Mouse (Mus musculus): Measurements from ENCODE around the gene Ctsl.
A peak's percentile ranks its signal among the peaks of the same experiment; 100 is the strongest.

Gene Ctsl

DNA sequence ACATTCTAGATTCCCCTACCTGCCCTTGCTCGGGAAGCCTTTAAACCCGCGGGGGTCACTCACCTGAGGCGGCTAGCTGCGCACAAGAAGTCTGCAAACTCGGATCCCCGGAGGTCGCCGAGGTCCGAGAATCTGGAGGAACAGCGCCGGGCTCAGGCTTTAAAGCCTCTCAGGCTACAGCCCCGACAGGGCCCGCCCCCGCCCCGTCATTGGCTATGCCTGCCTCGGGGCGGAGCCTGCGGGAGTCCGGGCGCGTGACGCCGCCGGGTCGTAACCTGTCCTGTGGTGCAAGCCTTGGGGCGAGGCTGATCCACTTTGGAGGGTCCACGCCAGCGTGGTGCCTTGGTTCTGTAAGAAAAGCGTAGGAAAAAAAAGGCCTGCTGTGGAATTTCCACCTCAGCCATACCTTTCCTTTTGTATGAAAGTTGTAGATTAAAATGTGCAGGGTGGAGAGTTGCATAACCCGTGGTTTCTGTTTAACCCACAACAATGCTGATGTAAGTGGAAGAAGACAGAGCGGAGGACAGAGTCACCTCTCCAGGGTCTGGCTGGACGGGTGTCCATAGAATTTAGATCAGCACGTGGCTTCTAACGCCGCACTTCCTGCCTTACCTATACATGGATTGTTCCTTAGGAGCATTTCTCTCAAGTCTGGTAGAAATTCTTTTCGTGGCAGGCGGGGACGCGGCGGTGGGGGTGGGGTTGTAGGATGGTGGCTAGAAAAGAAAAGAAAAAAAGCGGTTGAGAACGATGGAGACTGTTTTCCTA is at the start of gene Ctsl:
Gene Ctsl (minus strand): TSS at position 718 of the 768 bp plus-strand sequence.
- peak; percentile 95 to 96 for DNase-seq

DNA sequence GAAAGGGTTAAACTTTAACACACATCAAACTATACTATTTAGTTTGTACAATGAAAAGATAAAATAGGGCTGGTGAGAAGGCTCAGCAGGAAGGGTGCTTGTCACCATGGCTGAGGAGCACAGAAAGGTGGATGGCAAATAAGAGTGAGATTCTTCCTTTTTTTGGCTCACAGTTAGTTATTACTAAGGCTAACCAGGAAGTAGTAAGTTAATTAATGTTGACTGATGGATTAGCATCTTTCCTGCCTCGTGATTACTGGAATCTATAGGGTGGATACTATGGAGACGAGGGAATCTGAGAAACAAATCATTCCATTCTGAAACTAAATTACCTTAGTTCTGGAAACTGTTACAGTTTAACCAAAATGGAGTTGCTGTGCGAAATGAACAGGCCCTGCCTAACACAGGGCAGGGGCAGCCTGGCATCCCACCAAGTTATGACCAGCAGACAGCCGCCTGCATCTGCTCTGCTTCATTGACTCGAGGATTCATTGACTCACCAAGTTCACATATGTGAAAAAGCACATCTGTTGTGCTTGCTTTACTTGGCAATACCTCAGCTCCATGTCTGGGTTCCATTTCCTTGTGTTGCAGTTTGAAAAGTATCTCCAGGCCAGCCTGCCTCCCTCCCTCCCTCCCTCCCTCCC is 46.4 kb upstream of the Ctsl start:
- peak; percentile 38 to 78 for DNase-seq

DNA sequence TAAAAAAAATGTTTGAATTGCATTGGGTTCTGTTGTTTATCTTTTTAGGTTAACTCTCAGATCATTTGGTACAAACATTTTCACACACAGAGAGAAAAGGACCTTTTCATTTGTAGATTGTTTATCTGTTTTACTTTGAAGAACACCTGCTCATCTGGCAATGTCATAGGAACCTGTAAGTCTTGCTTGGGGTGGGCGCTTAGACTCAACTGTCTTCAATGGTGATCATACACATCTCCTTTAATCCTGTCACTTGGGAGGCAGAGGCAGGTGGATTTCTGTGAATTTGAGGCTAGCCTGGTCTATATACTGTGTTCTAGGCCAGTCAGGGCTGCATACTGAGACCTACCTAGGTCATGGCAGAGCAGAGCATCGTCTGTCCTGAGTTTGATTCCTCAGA is 45.0 kb upstream of the Ctsl start:
- DNase-seq: no peak

DNA sequence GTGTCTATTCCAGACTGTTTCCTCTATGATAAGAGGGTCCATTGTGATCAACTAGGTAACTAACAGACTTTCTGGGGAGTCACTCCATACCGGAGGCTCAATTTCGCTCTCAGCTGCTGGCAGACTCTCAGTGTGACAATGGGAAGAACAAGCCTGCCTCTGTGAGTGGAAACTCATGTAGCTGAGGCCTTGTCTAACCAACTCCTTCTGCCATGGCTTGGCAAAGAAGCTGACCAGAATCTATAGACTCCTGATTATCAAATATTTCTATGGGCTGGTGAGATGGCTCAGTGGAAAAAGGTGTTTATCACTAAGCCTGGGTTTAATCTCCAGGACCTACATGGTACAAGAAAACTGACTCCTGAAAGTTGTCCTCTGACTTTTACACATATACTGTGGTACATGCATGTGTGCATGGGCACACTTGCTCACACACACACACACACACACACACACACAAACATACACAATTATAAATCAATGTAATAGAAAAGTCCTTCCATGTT is 42.1 kb upstream of the Ctsl start:
- DNase-seq: no peak

DNA sequence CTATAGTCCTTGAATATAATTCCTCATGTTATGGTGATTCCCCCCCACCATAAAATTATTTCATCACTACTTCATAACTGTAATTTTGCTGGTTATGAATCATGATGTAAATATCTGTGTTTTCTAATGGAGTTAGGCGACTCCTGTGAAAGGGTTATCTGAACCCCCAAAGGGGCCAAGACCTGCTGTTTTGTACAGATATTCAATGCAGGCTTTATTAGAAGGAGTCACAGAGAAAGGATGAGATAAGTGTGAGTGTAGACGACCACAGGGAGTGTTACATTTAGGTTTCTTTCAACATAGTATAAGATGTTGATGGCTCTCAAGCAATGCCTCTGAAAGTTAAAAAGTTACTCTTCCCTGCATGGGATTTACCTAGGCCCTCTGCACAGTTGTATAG is 40.6 kb upstream of the Ctsl start:
- no peak for DNase-seq

DNA sequence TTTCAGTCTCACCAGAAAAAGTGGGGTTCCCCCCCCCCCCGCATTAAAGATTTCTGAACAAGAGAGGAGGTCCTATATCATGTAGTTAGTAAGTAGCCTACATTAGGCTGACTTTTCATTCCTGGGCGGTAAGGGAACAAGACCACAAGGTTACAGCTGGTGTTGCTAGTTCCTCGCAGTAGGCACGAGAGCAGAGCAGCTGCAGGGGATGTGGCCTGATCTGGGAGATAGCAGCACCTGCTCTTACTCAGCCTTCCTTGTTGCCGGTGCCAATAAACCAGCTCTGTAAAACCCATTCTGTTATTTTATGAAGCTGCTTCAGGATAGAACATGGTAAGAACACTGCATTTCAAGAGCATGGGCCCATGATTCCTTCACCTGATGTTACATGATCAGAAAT is 39.9 kb upstream of the Ctsl start:
- DNase-seq: no peak

DNA sequence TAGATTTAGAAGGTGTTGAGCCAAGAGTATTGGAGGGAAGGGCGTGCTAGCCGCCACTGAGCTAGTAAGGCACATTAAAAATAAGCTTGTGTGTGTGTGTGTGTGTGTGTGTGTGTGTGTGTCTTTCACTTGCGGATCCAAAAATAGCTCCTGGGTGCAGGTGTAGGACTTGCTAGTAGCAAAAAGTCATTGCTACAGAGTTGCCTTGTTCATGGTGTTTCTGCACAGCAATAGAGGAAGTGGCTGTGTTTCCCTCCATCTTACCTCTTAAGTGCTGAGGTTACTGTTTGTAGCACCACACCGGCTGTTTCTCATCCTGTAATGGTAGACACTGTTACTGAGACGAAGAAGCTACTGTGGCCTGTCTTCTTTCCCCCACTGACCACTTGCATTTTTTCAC is 37.3 kb upstream of the Ctsl start:
- DNase-seq: no peak

DNA sequence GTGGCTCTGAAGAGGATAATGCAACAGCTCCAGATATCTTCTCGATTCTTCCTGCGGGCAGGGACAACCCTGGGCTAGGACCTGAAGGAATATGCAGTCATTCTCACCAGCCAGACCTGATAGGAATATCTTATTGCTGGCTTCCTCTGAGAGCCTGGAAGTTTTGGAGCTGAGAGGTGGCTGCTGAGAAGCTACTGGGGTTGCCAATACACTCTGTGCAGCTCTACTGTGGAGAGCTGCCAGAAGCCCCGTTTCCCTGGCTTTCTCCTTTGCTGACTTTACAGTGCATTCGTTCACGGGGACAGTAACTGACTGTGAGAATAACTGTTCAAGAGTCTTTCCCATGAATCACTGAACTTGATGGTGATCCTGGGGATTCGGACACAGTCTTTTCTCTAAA is 34.9 kb upstream of the Ctsl start:
- no peak for DNase-seq

DNA sequence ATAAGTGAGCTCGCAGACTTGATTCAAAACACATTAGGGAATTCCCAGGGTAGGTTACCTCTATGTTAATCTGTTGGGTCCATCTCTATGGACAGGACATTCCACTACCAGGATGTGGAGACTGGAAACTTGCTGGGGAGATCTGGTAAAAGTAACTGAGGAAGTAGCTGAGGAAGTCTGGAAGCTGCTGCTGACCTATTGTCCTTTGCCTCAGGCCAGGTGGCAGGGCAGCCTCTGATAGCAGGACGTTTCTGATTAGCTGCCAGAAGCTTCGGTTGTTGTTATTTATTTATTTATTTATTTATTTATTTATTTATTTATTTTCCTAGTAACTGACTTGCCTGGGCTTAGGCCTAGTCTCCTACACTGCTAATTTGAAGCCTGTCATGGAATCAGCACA is 32.8 kb upstream of the Ctsl start:
- no peak for DNase-seq

DNA sequence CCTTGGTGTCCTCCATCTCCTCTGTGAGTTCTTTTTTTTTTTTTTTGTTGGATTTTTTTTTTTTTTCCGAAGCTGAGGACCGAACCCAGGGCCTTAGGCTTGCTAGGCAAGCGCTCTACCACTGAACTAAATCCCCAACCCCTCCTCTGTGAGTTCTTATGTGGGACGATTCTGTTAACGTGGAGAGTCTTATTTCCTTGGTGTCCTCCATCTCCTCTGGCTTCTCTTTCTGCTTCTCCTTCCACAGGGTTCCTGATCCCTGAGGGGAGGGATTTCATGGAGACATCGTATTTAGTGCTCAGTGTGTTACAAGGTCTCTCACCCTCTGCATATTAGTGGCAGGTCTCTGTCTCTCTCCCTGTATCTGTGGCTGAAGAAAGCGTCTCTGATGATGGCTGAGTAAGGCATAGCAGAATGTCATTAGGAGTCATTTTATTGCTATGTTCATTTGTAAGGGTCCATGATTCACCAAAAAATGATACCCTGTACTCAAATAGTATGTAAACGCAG is 32.3 kb upstream of the Ctsl start:
- DNase-seq: no peak

DNA sequence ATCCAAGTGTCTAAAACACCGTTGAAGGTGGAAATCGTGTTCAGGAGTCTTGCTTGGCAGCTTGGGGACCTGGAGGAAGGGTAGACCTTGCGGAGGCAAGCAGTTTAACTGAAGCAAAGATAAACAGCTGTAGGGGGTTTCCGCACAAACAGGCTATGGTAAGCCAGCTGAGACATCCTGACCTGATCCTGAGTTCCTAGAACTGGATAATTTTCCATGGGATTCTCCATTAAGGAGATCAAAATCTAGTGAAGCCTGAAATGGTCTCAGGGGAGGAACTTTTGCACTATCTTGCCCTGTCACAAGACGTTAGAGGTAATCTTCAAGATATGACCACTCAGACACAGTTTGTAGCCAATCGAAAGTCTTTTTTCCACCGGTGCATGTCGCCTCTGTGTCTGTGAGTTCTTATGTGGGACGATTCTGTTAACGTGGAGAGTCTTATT is 31.8 kb upstream of the Ctsl start:
- DNase-seq: no peak

DNA sequence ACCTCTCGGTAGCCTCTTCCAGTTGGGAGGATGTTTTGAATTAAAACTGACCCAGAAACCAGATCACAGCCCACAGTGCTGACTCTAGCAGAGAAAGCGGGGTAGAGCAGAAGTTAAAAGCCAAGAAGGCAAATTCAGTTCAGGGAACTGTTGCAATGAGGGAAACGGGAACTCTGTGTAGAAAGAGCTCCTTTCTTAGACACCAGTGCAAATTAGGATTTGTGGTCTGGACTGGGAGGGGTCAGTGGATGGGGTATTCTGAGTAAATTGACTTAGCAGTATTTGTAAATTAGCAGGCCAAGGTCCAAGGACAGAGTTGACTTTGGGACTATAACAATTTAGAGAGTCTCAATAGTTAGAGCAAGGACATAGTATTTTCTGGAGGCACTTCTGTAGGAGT is 31.3 kb upstream of the Ctsl start:
- peak in 1 of 2 experiments; percentile 18 for DNase-seq

DNA sequence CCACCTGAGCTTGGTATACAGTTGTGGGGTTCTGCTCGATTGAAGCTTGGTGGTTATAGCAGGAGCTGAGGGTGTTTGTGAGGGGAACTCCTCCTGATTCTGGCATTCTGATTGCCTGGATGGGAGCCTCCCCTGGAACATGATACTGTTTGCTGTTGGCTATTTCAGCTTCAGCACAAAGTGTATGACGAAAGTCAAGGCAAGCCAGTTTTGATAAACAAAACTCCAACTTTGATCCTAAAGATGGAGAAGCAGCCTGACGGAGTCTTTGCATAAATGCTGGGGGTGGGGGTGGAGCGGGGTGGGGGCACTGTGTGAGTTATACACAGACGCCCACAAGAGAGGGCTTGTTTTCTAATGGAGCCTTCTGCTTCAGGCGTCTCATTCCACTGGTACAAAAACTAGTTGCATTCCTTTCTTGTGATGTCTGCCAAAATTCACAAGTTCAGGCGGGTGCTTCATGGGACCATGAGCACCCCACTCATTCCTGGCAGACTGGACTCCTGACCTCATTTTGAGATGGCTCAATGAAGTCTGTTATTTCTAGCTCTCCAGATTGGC is 30.2 kb upstream of the Ctsl start:
- peak; percentile 39 to 63 for DNase-seq

DNA sequence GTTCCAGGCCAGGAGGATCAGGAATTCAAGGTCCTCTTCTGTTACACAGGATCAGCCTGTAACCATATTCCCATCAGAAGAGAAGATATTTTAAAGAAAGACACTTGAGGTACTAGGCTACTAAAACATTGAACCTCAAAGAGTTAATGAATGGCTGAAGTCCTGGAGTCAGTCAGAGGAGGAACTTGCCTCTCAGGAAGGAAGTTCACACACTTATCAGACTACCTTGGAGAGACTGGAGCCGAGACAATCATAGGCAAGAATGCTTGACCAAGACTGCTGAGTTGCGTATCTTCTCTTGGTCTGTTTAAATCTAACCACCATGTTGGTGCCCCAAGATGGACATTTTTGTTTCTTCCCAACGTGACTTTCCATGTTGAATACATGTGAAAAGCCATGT is 29.2 kb upstream of the Ctsl start:
- DNase-seq: no peak

DNA sequence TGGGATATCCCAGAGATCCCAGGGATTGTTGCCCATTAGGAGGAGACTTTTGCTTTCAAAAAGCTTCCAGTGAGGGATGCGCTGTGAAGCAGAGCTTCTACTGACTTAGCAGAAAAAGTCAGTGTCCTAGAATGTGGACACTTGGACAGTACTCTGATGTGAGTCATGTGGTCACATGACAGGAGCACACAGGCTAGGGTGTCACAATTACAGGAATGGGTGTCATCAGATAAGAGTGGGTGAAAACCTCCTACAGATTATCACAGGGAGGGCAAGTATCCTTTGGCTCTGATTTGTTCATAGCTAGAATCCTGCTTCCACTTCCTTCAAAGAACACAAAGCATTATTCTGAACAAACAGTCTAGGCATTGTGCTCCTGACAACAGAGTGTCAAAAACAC is 27.4 kb upstream of the Ctsl start:
- no peak for DNase-seq

DNA sequence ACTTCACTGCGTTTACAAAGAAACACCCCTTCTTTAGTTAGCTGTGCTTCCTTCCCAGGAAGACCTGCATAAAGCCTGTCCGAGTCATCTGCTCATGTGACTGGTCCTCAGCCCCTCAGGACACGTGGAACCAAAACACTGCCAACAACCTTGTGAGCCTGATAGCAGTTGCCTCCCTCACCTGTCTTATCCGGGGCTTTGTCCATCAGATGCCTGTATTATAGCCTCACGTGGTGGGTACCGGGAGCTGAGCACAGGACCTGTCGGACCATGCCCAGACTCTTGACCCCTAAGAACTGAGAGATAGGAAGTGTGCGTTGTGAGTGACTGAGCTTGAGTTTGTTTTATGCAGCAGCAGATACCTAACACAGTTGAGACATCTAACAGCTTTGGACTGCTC is 26.3 kb upstream of the Ctsl start:
- no peak for DNase-seq

DNA sequence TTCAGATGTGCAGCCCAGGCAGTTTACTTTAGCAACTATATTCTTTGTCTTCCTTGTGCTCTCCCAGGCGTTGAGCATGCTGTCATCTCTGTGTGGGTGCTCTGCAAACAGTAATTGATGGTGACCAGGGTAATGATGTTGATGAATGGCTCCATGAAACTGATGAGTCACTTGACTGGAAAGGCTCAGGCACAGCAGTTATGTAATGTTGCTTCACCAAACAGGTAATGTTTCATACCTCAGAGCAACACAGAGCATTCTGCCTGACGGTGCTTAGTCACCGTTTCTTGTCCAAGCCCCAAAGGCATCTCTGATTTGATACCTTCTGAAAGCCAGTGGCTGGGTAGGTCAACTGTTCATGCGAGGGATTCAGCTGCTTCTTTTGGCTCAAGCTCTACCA is 17.7 kb upstream of the Ctsl start:
- DNase-seq: no peak

DNA sequence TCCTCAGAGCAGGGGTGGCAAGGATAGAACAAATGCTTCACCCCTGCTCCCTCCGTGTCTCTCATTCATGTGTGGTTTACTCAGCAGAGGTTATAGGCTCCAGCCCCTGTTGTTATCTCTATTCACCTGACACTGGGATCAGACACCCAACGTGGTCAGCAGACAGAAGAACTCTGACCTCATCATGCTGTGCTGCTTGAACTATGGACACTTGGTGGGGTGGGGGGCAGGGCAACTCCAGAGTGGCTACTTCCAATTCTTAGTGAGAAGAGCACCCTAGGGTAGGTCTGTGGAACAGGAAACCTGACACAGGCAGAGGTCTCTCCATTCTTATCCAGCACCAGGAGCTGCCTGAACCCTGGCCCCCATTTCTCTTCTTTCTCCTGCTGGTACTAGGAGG is 15.4 kb upstream of the Ctsl start:
- no peak for DNase-seq

DNA sequence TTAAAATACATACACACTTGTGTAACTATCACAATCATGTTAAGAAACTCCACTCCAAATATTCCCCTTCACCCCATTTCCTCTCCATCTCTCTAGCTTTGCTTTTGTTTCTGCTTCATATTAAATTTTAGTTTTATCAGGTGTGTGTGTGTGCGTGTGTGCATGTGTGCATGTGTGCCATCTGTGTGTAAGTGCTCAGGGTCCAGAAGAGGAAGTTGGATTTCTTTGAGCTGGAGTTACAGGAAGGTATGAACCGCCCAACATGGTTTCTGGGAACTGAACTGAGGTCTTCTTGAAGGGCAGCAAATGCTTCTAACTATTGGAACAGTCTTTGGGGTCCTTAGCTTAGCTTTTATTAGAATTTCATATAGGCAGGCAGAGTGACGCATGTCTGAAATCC is 14.2 kb upstream of the Ctsl start:
- DNase-seq: no peak

DNA sequence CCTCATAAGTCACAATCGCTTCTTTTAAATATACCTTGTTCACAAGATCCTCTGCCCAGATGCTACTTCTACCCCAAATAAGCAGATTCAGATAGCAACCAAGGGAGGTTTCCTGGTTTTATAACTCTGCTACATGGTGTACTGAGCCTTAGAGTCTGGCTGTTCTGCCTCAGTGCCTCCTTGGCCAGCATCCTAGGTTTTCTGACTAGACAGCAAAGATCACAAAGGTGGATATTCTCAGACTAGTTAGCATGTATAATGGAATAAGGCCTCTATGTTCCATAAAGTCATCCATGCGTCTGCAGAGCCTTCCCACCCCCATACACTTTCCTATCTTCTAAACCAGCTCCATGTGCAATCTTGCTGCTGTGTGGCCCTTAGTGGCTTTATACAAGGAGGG is 9.6 kb upstream of the Ctsl start:
- no peak for DNase-seq

DNA sequence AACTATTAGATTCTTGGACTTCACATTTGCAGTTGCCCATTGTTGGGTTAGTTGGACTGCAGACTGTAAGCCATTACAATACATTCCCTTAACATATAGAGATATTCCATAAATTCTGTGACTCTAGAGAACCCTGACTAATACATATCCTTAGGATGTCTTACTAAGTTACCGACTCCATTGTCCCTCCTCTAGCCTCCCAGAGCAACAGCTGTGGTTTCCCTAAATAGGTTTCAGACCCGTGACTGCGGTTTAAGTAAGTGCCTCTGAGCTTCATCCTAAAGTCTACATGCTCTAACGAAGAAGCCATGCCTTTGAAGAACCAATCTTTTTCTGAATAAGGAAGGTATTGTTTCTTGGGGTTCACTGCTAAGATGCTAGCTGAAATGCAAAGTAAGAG is 7.9 kb upstream of the Ctsl start:
- no peak for DNase-seq

DNA sequence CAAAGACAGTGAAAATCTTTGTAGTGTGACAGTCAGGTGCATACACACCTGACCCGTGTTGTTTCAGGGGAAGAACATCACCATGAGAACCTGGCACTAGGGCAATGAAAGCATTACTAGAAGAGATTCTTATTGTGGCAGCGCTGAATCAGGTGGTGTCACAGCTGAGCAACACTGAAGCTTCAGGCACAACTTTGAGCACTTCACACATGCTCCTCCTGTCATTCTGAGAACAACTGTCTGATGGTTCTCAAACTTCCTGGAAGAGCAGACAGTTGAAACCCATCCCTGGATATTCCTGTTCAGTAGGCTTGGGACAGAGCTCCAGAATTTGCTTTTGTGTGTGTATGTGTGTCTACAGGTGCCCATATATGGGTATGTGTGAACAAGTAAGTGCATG is 5.8 kb upstream of the Ctsl start:
- no peak for DNase-seq

DNA sequence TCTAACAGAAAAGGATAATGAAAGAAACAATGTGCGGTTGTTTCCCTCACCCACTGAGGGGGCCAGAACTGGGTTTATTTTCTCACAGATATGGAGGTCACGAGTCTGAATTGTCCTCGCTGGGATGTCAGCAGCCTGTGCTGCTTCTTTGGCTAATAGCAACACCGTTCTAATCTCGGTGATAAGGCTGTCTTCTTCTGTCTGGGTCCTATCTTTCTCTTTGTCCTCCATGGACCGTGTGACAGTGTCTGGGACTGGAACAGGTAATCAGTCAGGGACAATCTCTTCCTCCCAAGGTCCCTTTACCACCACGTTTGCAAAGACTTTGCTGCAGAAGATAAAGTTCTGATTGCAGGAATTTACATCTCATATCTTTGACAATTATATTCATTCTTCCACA is 4.5 kb upstream of the Ctsl start:
- DNase-seq: no peak

DNA sequence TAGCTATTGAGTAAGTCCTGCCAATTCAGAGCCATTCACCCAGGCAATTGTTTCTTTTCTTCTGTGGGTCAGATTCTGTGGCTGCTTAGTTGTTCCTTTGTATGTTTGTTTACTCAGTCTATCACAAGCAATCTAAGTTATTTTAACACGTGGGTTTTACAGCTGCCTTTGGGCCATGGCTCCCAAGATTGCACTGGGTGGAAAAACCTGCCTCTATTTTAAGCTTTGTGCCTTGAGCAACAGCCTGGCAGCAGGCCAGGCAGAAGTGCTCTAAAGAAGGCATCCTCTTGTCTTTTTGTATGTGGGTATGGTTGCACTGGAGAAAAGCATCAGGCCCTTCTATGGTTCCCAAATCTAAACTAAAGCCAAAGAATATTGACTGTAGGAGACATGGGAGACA is 3.0 kb upstream of the Ctsl start:
- peak; percentile 16 to 28 for DNase-seq
